Mouse (Mus musculus) megakaryocyte-erythroid progenitor cell, adult 5-6 weeks (primary cell): ENCODE data around the gene Gsap. TPM values are rescaled to one million over a fixed set of nuclear protein-coding genes. Genes with fewer than 3 reads are reported as not detected.
"Not testable (repeated sequence)": the region's sequence is repeated elsewhere in the genome, so short reads cannot be mapped to it uniquely, and the experiment has no call there.

Experiments used
- ATAC-seq: replicated peaks from 2 replicates; pipeline ENCODE4 v1.8.0; 2016; ENCODE audit warnings: mild to moderate bottlenecking, inconsistent platforms; ENCODE audit not compliant: severe bottlenecking, poor library complexity, low FRiP score, low TSS enrichment
- total RNA-seq, 2 experiments: library from RNA; stranded (forward) in 1 of 2; stranded (reverse) in 1 of 2; fragments of 200-1000, 215-1000 nt in 1 of 2; fragments of >200 nt in 1 of 2; fragmentation: Nextera tagmentation in 1 of 2; gene quantifications; 2 replicates each; pipeline ENCODE4 v1.2.3; 2014 to 2017

The Gsap gene
- total RNA-seq, 2 experiments from 2014 or later, result 1.1 to 2.6 TPM

DNA sequence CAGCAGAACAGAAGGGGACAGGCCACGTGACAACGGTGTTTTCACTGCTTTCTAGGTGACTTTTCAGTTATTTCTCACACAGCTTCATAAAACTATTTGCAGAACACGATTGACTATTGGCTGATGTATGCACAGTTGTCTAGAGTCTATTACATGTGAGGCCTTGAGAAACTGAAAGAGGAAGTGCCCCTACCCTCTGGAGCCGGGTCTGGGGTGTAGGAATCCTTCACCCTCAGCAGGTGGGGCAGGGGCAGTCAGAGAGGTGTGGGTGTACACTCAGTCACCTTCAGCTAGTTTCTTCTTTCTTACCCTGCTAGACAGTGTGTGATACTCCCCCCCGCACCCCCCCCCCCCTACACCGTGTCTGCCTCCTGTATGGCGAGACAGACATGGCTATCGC lies 109.6 kb downstream of the Gsap start:
- ATAC-seq, result no peak

DNA sequence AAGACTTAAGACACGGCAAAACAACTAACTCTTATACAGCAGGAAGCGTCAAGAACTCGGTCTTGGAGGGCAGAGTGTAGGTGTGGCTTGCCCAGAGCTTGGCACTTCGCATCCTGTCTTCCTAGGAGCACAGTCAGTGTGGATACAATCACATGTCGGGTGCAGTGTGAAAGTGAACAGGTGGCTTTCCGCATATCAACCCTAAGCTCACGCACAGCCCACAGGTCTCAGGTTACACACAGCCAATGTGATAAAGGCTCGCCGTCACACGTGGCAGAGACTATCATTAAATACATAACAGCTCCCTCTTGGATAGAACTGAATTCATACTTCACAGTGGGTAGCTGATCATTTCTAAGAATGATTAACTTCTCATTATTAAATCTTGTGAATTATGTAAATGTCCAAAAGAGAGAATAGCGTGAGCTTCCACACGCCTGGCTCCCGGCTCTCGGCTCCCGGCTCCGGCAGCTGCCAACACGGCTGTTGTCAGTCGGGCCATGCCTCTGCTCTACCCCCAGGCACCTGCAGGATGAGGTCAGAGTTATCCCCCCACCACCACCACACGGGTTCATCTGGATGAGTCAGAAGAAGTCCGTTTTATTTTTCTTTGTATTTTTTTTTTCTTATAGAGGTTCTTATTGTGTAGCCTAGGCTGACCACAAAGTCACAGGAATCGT lies 113.2 kb downstream of the Gsap start:
- ATAC-seq, result no peak

DNA sequence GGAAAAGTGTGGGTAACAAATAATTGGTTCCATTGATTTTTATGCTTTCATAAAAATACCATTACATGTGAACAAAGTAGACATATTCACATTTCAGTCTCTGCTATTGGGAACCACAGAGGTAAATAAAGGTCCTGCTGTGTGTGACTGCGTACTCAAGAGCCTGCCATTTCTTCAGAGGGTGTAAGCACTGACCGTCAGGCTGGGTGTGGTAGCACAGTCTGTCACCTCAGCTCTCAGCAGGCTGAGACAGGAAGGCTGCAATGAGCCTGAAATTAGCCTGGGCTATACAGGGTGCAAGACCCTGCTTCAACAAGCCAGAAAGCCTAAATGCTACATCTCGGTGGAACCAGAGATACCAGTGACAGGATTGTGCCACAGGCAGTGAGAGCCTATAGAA lies 114.0 kb downstream of the Gsap start:
- no peak for ATAC-seq

DNA sequence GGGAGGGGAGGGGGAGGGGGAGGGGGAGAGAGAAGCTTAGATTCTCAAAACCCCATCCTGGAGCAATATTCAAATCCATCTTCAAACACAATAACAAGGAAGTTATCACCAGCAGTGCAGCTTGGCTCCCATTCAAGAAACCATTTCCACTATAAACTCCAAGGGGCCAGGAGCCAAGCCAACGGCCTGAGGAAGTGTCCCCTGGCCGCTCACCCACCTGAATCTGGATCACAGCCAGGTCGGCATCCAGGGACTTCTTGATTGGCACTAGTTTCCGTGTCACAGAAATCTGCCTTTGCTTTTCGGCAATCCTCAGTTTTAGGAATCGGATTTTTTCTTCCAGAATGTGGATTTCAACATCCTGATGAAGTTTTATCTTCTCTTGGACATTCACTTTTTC lies 115.0 kb downstream of the Gsap start:
- no peak for ATAC-seq

DNA sequence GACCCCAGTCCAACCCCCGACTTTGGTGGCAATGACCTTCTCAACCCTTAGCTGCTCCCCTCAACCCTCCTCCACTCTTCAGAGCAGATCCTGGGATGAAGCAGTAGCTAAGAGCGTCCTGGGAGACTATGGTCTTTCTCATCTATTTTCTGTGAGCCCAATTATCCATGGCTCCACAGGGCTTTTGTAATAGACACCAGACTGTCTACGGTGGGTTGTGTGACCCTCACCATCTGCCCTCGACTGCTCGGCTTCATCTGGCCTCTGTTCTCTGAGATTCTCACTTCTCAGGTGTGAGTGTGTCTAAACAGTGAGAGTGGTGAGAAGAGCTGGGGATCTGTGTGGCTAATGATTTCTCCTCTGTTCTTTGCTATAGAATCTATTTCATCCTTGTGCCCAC lies 121.1 kb downstream of the Gsap start:
- ATAC-seq, result no peak

DNA sequence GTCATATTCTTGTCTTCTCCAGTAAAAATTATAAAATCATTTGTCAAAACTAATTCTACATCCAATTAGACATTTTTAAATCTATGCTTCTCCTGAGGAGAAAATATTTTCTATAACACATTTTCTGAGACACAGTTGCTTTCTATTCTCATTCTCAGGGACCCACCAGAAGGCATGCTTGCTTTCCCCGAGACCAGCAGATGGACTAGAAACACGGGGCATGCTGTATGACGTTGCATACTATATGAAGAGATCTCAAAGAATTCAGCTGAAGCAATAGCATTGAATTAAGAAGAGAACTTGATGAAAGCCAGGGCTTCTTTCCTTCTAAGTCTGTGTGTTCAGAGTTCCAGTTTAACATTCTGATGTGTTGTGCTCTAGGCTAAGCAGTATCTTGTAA lies 128.6 kb downstream of the Gsap start:
- ATAC-seq, result no peak

DNA sequence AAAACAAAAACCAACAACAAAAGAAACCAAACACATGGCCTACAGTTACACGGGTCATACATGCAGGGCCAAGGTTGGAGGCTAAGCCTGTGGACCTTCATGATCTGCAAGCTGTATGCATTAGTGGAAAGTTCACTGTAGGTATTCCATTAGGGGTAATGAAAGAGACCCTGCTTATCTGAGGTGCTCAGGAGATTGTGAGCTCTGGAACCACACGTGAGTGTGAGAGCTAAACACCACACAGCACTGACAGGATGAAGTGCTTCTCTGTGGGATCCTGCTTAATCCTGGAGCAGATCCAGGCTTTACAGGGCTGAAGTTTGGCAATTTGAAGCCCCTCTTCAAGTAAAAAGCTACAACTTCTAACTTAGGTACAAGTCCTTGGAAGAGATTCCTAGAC lies 134.1 kb downstream of the Gsap start:
- ATAC-seq, result no peak

DNA sequence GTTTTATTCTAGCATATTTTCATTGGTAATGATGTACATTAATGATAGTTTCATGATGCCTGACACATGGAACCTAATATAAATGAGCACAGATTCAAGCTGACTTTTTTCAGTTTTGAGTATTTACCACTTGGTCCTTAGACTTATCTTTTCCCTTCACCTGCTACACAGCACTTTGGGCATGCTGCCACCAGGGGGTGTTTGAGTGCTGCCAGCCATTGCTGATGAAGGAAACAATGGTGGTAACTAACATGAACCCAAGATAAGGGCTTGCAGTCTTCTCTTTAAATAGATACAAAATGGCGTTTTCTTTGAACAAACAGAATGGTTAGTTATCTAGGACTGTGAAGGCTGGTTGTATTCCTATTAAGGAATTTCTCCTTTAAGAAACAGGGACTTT lies 140.4 kb downstream of the Gsap start:
- peak; percentile 97 for ATAC-seq

DNA sequence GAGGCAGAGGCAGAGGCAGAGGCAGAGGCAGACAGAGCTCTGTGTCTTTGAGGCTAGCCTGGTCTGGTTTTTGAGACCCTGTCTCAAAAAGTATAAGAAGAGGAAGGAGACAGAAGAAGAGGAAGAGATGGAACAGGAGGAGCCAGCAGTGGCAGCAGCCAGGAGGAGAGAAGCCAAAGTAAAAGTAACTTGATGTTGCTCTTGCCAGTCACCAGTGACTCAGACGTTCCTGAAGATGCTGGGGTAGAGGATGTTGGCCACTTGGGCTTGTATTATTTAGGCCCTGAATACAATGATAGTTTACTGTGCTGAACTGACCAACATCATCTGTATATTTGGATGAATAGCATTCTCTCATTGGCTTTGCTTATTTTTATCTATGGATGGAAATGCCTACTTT lies 142.5 kb downstream of the Gsap start:
- no peak for ATAC-seq

DNA sequence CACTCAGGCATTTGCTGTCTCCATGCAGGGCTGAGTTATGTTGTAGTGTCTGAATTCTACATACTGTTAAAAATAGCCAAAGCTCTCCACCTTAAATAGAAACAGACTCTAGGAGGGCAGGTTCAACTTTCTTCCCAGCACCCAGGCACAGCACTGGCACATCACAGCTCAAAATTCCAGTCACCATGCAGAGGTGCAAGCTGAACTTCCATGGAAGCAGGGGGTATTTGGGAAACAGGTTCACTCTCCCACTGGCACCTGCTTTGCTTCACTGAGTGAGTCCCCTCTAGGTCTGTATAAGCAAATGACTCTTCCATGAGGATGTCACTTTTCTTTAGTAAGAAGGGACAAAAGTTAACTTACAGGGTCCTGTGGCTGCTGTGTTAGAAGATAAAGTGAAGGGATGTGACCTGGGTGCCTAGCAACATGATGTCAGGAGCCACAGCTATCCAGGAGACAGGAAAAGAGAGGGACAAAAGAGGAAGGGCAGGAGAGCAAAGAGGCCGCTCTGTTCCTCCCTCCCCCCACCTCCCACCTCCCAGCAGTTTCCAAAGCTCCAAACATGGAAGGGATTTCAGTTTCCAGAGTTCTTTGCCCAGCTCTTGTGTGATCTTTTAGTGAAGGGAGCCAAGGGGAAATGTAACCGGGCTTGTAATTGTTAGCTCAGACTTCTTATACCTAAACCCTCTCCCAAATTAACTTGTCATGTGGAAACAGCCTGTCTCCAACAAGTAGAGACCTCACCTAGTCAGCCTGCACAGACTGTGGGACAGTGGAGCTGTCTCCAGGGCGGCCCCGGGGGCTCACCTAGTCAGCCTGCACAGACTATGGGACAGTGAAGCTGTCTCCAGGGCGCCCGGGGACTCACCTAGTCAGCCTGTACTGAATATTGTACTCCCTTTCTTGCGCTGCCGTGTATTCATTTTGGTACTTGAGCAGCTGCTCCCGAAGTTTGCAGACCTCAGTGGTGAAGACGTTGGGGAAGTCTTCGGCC lies 143.9 kb downstream of the Gsap start:
- ATAC-seq, result no peak

DNA sequence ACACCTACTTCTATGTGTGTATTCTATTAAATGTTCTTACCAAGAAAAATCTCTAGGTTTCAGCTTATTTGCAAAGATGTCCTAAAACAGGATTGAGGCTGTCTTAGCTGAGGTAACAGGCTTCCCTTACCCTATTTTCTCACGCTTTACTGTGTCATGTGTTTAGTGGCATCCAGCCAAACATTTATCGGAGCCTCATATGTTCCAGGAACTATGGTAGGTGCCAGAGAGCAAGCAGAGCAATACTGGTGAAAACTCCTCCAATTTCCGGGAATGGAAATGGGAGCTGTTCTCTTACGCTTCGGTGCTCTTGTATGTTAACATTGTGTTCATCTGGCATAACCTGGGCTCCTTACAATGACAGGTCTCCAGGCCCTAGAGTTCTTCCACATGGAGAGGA lies 145.6 kb downstream of the Gsap start:
- peak; percentile 50; the same call in 1 of the 2 replicates for ATAC-seq

DNA sequence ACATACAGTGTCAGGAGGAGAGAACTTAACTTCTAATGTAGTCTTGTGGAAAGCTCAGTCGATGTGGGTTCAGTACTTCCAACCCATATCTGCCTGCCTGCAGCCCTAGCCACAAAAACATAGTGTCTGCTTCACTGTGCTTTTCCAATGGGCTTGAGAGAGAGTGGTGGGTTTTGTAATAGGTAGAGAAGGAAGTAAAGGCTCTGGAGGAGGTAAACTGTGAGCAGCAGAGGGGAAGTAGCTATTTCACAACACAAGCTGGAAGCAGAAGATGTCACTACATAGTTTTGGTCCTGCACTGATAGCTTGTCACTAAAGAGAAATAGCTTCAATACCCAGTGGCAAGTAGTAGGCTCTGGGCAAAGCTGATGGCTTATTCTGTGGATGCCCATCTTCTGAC lies 146.1 kb downstream of the Gsap start:
- ATAC-seq, result 0 out of 2 replicates have a peak, but pooled peaks have one; percentile 7

DNA sequence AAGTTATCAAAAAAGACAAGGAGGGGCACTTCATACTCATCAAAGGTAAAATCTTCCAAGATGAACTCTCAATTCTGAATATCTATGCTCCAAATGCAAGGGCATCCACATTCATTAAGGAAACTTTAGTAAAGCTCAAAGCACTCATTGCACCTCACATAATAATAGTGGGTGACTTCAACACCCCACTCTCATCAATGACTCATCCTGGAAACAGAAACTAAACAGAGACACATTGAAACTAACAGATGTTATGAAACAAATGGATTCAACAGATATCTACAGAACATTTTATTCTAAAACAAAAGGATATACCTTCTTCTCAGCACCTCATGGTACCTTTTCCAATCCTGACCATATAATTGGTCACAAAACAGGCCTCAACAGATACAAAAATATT lies 156.2 kb downstream of the Gsap start:
- ATAC-seq, result not testable (repeated sequence)

DNA sequence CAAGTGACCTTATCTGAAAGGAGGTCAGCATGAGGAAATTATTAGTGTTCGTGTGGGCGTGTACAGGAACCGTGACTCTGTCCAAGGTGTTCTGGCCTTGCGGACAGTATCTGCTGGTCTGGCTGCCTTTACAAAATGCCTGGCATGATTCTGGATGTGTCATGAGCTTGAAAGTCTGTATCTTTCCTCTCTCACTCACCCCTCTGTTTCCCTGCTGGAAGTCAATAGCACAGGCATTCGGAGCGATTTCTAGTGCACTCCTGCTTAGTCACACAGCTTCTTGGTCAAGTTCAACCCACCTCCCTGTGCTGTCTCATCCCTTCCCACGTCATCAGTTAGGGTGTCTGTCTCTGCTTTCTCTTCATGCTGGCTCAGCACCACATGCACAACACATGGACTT lies 162.3 kb downstream of the Gsap start:
- no peak for ATAC-seq

DNA sequence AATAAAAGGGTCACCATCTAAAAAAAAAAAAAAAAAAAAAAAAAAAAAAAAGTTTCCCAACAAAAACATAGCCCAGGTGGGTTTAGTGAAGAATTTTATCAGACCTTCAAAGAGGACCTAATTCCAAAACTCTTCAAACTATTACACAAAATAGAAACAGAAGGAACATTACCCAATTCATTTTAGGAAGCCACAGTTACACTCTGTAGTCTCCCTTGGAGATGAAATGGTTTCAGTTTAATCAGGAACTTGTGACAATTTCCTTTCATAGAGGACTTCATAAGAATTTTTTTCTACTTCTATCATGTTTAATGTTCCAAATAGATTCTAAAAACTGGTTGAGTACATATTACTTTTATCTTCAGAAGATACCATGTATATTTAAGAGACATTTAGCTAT lies 165.6 kb downstream of the Gsap start:
- no peak for ATAC-seq

DNA sequence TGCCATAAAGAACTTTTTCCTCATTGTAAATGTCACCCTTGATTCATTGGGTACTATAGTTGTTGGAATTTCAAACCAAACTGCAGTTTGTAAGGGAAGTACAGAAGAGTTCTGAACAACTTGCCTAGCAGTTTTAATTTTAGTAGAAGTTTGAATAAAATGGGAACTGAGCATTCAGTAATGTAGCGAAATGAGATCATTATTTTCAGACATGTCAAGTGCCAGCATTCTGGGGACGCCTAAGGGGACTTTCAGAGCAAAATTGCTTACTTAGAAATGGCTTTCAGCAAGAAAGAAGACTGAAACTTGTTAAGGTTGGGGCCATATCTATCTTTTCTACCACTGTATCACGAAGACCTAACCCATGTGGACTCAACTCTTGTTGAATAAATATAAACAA lies 172.6 kb downstream of the Gsap start:
- no peak for ATAC-seq

DNA sequence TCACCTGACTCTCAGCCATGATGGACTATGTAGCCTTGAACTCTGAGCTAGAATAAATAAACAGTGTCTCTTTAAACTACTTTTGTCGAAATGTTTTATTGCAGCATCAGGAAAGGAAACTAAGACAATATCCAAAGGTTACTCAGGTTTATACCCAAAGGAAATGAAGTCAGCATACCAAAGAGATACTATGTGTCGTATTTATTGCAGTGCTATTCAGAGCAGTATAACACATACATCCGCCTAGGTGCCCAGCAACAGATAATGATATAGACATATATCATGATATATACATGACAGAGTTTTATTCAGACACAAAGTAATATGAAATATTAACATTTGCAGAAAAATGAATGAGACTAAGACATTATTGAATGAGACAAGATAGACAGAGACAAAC lies 177.3 kb downstream of the Gsap start:
- ATAC-seq, result no peak
